Mouse (Mus musculus) cerebellum, adult 18-20 months (tissue): ENCODE data around the gene Ints14.
A peak's percentile ranks its signal among the peaks of the same experiment; 100 is the strongest.

Experiments
- DNase-seq, 2 experiments: peaks; one replicate each; pipeline ENCODE4 v3.0.0; 2021

The Ints14 gene

DNA sequence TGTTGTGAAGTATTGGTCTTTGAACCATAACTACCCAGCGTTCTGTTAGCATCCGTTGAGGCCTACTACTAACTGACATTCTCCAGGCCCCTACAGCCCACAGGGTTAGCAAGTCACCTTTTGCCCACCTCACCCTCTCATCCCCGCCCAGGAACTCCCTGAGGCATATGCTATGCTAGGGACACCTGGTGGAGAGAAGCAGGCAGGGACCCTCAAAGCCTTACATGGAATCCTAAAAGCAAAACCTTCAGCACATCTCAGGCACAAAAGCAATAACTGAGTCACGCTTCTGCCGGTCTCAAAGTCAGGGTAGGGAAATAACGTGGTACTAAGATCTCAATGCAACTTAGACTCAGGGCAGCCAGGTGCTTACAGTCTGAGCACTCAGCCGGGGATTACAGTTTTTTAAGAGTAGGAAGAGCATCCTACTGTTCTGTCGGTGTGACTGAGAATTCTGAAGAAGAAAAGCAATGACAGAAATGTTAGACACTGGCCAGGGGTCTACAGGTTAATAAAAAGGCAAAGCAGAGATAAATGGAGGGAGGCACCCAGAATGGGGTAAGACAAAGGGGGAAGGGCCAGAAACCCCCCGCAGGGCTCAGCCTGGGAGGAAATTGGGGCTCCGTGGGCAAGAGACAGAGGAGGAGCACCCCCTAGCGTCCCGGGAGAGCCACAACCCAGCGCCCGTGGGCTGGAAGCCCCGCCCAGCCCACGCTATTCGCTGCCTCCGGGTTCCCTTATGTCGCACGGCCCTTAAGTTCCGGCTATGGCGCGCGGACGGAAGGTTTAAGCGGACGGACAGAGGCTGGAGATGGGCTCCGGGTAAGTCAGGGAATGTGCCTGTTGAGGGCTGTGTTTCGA lies at the start of gene Ints14:
Gene Ints14, plus strand, starts transcription at position 789 of the 861 bp plus-strand sequence.
- peak; percentile 93 to 97 for DNase-seq

DNA sequence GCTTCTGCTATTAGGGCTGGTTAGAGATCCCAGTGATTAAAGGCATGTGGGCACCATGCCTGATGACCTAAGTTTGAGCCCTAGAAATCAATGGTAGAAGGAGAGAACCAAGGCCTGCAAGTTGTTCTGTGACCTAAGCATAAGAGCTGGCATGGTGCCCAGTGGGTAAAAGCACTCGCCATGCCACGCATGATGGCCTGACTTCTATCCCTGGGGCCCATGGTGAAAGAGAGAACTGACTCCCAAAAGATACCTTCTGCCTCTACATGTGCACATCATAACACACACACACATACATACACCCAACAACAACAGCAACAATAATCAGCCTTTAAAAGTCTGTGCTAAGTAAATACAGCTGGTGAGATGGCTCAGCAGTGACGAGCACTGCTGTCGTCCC lies 47.3 kb upstream of the Ints14 start:
- no peak for DNase-seq

GRCm38 (mm10) chr9:64913973-64914372 lies 46.7 kb upstream of the Ints14 start:
- no peak for DNase-seq

DNA sequence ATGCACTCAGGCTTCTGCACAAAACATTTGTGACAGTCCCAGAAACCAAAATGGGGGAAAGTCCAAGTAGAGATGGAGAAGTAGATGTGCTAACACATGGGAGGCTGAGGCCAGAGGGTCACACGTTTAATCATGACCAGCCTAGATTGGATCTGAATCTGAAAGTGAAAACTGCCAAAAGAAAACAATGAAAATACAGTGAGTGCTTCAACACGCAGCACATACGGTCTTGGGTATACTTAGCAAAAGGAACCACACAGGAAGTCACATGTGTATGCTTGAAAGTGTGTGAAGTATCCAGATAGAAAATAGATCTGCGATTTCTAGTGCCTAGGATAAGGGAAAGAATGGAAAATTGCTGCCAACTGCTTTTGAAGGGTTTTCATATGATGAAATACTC lies 46.1 kb upstream of the Ints14 start:
- no peak for DNase-seq

DNA sequence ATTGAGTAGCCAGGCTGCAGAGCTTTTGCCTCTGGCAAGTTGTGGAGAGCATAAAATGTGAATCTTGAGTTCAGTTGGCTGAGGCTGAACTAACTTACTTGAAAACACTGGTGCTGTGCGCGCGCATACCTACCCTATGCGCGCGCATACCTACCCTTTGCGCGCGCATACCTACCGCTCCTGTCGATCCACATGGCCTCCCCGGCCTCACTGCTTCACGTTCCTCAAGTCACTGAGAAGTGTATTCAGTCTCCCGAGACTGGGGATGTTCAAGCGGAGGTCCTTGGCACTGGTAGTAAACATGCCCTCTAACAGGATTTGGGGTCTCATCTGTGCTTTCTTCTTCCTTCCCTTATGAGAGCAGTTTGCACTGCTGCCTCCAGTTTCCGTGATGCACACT lies 42.1 kb upstream of the Ints14 start:
- no peak for DNase-seq

DNA sequence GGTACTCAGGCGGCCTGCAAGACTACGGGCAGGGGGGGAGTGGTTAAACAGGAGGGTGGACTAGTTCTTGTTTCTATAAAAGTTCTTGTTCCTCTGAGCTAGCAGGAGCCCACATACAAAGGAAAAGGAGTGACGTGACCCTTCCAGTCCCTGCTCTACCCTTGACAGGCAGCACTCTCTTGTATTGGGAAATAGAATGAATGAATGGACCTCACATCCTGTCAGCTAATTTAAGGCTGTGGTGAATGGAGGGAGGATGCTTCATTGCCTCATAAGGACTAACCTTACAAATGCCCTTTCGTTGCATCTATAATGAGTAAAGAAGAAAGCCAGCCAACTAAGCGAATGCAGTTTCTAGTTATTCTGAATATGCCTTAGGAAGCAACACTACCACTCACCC lies 34.9 kb upstream of the Ints14 start:
- no peak for DNase-seq

- peak; percentile 70 to 72 for DNase-seq
These were observed 34.3 kb upstream of the Ints14 start for GRCm38 (mm10) chr9:64926201-64926991.

DNA sequence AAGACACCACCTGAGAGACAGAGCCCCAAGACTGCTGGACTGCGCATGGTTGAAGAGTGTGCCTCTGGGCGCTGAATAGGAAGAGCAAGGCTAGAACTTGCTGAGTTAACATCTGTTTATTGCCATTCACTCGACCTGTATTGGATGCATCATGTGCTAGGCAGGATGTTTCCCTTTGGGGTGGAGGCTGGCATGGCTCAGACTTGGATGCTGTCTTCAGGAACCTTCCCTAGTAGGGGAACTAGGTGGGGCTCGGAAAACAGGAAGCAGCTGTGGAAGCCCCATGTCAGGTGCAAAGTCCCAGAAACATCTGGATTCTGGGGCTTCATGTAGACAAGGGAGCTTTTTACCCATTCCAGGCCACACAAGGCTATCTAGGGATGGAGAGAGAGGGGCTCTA lies 30.4 kb upstream of the Ints14 start:
- no peak for DNase-seq

- DNase-seq, result no peak
These were observed 28.7 kb upstream of the Ints14 start for GRCm38 (mm10) chr9:64931751-64932610.

- DNase-seq, result peak; percentile 43 to 46
These were observed 26.5 kb upstream of the Ints14 start for GRCm38 (mm10) chr9:64934015-64934754.

GRCm38 (mm10) chr9:64936508-64936907 lies 24.2 kb upstream of the Ints14 start:
- DNase-seq, result peak; percentile 59 to 60

DNA sequence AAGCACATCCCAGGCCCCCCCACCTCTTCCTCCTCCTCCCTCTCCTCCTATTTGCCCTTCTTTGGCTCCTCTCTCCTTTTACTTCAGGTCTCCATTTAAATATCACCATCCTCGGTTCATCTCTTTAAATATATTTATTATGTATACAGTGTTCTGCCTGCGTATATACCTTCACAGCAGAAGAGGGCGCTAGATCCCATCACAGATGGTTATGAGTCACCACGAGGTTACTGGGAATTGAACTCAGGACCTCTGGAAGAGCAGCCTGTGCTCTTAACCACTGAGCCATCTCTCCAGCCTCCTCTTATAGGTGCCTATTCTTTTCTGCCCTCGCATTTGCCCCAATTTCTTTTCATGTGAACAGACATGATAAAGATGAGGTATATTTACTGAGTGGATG lies 23.2 kb upstream of the Ints14 start:
- no peak for DNase-seq

DNA sequence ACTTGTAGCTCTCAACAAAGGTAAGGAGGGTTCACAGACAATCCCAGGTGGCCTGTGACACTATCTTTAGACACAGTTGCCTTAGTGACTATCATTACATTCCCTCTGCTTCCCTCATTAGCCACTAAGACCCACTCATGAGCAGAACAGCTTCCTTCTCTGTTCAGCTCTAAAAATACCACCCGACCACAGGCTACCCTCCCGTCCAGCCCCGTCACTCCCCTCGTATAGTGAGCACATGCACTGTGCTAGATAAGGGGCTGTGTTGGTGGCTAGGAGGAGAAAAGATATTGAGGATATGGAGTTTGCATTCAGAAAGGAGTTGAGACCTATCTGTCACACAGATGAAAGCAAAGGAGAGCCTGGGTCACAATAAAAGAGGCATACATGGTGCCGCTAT lies 22.2 kb upstream of the Ints14 start:
- no peak for DNase-seq

- DNase-seq, result no peak
These were observed 21.4 kb upstream of the Ints14 start for GRCm38 (mm10) chr9:64939281-64939680.

- no peak for DNase-seq
These were observed 20.9 kb upstream of the Ints14 start for GRCm38 (mm10) chr9:64939790-64940189.

- DNase-seq, result no peak
These were observed 19.9 kb upstream of the Ints14 start for GRCm38 (mm10) chr9:64940731-64941346.

DNA sequence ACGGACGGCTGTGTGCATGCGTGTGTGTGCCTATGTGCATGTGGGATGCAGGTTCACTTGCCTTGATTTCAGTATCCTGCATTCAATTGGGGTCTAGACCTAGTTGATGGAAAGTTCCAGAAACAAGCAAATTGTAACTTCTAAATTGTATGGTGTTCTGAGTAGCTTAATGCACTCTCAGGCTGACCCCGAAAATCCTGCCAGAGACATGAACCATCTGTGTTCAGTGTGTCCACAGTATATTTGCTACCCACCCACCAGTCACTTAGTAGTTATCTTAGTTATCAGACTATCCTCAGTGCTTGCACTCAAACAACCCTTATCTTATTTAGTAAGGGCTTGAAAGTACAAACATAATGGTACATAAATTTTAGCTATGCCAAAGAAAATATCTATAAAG lies 19.1 kb upstream of the Ints14 start:
- DNase-seq, result no peak

DNA sequence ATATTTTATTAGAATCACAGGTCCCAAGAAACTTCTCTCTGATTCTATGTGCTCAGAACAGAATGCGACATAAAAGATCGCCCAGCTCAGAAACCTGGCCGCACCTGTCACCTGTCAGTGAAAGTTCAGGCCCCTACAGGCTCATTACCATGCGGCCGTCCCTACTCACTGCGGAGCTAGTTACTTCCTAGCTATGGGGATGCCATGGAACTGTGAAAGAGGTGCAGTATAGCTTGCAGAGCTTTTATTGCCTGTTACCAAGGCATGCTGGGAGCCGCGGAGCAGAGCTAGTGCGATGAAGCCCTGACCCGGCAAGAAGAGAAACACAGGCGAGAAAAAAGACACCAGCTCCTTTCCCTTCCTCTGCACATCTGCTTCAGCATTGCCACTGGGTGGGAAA lies 16.7 kb upstream of the Ints14 start:
- no peak for DNase-seq

DNA sequence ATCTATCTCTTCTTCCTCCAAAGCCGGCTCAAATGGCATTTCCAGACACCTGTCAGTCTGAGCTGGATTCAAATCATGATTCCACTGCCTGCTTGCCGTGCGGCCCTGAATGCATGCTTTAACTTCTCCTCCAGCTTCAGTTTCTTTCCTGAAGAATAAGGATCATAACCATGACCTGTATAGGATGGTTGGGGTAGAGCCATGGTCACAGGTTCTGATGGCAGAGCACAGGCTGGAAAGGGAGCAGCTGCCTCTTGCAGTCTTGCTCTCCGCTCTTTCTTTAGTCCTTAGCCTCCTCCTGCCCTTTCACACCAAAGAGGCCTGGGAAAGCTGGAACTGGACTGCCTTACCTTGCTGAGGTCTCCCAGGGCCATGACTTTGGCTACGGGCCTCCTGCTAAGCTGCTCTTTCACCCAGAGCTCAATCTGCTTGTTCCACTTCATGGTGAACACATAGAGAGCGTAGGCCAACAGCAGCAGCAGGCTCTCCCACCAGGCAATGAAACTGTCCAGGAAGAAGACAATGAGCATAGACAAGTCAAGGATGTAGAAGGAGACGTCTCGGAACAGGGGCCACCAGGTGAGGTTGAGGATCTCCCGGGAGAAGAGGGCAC lies 13.1 kb upstream of the Ints14 start:
- DNase-seq, result no peak

DNA sequence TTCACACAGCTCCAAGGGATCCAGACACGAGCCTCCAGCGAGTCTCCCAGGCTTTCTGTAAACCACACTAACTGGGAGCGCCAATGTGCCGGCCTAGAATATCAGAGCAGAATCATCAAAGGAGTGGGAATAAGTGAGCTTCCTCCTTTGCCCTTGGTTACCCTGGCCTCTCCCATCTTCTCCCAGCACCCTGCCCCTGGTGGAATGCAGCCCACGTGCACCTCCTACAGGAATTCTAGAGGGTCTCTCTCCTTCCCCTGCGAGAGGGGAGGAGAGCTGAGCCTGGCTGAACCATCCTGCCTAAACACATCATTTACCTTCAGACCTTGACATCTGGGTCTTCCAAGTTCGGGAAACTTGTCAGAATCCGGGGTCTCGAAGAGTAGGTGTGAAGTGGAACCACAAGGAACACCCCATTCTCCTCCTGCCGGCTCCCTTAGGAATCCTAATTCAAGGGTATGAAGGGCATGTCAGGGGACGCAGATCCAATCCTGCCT lies 9.5 kb upstream of the Ints14 start, which contains the start of gene Slc24a1:
Gene Slc24a1, minus strand, starts transcription at position 447 of the 497 bp plus-strand sequence.
- no peak for DNase-seq

DNA sequence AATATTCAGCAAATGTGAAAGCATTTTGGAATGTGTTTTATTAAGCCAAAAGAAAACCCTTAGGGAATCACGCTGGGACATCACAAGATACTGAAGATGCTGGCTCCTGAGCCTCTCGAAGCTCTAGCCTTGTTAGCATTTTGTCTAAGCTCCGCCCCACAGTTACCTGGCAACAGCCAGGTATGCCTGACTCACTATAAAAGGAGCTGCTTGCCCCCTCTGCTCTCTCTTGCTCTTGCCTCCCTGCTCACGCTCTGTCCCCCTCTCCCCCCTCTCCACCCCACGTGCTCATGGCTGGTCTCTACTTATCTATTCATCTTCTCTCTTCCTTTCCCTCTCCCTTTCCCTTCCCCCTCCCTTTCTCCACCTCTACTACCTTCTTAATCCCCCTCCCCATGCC lies 8.7 kb upstream of the Ints14 start:
- no peak for DNase-seq
